Mouse (Mus musculus): ENCODE measurements around the gene BC051142.
"Not testable (repeated sequence)": the region's sequence is repeated elsewhere in the genome, so short reads cannot be mapped to it uniquely, and the experiment has no call there.

DNA sequence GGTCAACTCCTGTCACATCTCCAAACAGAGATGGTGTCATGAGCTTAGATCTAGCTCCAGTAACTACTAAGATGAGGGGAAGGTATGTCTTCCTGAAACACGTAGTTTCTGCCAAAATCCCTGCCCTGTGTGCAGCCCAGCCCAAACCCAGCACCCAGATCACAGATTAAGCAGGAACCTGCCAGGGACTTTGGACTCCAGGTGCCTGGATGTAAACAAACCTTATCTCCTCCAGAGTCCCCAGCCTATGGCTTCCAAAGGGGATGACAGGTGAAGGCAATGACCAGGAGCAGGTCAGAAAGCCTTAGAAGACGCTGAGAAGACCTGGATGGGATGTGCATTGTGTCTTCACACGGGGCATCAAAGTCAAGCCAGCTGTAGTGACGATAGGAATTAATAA lies 99.1 kb downstream of the BC051142 start:
- not testable (repeated sequence) for TF ChIP-seq CTCF (IDR thresholded peaks at IDR 0.05; ENCODE audit: insufficient read depth, low read length); POLR2A (IDR thresholded peaks at IDR 0.05; ENCODE audit: borderline replicate concordance, extremely low read depth, low read depth, low read length)
